Mouse (Mus musculus) layer of hippocampus, postnatal 25 days (tissue): ENCODE results near the gene Resp18. TPM values are rescaled to one million over a fixed set of nuclear protein-coding genes. Genes with fewer than 3 reads are reported as not detected.
A peak's percentile ranks its signal among the peaks of the same experiment; 100 is the strongest.

Experiments
- DNase-seq, 2 experiments: peaks; one replicate each; pipeline ENCODE4 v3.0.0; 2022; ENCODE audit warnings: mixed read lengths in 2 of 2, low spot score in 1 of 2; ENCODE audit errors: extremely low spot score in 1 of 2
- total RNA-seq, 2 experiments: library from RNA; stranded (reverse); gene quantifications; 2 replicates each; pipeline ENCODE4 v1.2.3; 2021

Gene Resp18
- total RNA-seq: 100 to 1,000 TPM in 1 of 2 experiments, 10 to 100 TPM in 1; 63.7 to 105 TPM

GRCm38 (mm10) chr1:75278228-75278627 is at the start of gene Resp18:
TSS of gene Resp18 (minus strand) at chr1:75278415.
- DNase-seq: no peak

GRCm38 (mm10) chr1:75327461-75327860 is 49.2 kb upstream of the Resp18 start:
- DNase-seq: no peak

DNA sequence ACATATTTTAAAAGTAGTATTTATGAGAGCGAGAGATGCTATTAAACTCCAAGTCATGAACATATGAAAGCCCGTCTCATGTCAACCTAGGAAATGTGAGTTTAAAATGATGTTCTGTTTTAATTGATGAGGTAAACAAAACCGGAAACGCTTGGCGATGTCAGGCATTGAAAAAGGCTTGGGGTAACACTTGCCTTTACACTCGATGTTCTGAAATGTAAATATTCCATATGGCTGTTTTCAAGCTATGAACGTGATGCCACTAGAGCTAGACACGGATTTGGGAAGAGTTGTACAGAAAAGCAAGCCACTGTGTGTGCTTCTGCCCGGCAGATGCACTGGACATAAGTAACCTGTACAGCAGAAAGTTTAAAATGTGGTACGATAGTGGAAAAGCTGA is 41.0 kb upstream of the Resp18 start:
- no peak for DNase-seq

GRCm38 (mm10) chr1:75318736-75319135 is 40.5 kb upstream of the Resp18 start:
- DNase-seq: no peak

DNA sequence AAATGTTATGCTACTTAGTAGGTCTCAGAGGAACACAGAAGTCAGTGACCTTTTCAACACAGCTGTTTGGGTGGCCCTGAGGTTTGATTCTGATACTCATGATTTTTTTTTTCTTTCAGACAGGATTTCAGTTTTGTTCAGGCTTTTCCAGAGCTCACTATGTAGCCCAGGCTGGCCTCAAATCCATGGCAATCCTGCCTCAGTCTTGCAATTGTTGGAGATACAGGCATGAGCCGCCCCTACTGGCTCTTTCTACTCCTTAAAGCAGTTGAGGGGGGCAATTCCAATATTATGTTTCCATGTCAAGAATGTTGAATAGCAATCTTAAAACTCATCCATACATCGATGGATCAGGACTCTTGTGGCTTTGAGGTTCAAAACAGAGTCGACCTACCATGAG is 40.1 kb upstream of the Resp18 start:
- DNase-seq: no peak

DNA sequence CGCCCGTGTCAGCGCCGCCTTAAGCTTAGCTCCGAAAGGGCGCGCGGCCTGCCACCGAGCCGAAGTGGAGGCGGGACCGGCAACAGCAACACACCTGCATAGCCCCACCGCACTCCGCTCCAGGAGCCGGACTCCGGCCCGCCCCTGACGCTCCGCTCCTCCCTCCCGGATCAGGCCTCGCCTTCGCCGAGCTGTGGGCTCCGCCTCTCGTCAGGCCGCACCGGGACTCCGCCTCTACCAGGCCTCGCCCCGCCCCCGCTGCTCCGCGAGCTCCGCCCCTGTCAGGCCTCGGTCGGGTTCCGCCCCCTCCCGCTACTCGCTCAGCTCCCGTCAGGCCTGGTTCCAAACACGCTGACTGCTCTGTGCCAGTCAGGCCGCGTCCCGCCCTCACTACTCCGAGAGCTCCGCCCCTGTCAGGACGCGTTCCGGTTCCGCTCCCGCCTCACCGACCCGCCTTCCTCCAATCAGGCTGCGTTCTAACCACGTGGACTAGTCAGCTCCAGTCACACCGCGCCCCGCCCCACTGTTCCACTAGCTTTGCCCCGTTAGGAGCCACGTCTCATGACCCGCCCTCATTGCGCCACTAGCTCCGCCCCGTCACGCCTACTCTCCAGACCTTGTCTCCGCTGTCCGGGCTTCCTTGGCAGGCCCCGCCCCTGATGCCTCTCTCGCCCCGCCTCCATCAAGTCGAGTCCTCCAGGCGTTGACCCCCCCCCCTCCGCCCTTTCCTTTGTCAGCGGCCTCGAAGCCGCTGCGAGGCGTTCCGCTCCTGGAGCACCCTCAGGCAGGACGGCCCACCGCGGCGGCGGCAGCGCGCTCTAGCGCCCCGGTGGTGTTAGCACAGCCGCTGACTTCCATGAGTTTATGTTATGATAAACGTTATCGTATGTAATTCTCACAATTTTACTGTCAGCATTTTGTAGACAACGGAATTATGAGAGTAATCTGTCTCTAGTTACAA is 39.3 kb upstream of the Resp18 start, which contains the start of gene Dnpep:
TSS of gene Dnpep (minus strand) at position 750 of the 961 bp plus-strand sequence.
- peak; percentile 96 to 97 for DNase-seq

DNA sequence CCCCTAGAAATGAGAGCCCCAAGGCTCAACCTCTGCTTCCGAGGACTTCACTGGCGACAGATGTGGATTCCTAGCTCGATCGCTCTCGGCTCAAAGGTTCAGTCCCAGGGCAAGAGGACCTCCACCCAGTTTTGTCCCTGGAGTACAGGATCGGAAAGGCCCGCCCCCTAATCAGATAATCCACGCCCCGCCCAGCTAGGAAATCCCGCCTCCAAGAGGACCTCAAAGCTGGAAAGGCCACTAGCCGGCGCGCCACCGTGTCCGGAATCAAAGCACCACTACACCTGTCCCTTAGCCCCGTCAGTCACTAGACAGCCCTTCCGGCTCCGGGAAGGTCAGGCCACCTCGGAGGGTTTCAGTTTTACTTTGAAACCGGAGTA is 38.6 kb upstream of the Resp18 start:
- DNase-seq: peak; percentile 51 to 58

- no peak for DNase-seq
These were observed 37.5 kb upstream of the Resp18 start for GRCm38 (mm10) chr1:75315456-75316365.

DNA sequence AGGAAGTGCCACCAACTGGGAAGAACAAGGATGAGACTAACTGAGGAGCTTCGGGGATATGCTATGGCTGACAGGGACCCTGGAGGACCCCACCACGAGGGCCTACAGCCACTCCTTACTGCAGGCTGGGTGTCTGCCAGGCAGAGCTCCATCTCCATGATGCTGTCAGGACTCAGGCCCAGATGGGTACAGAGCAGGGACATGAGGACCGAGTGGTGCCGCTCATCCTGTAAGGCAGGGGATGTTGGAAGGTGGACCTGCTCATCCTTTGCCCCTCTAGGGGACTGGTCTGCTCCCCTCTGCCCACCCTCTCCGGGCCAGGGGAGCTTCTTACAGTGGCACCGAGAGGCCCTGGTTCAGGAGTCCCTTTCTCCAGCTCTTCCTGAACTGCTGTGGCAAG is 36.8 kb upstream of the Resp18 start:
- no peak for DNase-seq

DNA sequence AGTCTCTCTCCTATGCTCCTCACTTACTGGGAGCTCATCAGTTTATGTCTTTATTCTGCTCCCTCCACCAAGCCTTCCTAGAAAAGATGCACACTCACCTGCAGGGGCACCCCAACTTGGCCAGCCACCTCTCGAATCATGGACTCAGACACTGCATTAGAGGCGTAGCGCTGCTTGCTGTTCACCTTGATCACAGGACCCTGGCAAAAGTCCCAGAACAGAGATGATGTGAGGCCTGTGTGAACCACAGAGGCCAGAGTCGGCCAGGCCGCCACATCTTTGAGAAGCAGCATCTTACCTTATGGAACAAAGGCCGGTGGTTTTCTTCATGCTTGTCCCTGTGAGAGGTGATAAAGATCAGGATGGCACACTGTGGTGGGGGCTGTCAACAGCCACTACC is 33.5 kb upstream of the Resp18 start:
- DNase-seq: no peak

GRCm38 (mm10) chr1:75304662-75305061 is 26.4 kb upstream of the Resp18 start:
- no peak for DNase-seq

DNA sequence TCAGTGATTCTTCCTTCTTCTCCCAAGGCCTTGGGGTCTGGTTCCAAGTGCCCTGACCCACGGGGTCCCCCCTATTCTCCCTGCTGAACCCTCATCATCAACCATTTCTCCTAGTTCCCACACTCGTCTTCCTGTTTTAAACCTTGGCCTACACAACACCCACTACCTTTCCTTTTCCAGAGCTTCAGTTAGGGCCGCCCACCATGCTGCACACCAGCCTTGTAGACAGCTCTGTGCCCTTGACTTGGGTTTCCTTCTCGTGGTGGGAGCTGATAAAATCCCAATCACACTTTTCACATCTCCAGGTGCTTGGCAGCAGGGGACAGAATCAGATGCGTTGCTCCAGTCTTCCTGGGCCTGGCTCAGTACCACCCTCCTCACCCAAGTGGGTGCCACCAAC is 16.1 kb upstream of the Resp18 start:
- DNase-seq: no peak

GRCm38 (mm10) chr1:75293331-75293701 is 15.1 kb upstream of the Resp18 start:
- no peak for DNase-seq

GRCm38 (mm10) chr1:75292476-75293330 is 14.5 kb upstream of the Resp18 start:
- no peak for DNase-seq

DNA sequence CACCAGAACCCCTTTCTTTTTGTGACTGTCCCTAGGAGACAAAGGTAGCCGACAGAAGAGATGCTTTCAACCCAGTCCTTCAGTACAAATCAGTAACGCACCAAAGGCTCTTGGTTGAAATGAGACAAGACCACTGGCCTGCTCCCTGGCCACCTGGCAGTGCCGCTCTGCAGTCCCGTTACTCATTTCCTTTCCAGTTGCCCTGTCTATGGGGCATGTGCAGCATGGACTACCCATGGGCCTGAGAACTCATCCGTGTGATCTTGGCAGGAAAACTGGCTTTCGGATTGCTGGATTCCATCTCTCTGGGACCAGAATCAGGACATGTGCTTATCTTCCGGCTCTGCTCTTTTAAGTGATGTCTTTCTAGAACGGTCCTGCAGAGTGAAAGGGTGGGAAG is 13.1 kb upstream of the Resp18 start:
- no peak for DNase-seq

GRCm38 (mm10) chr1:75290582-75290981 is 12.4 kb upstream of the Resp18 start:
- peak in 1 of 2 experiments; percentile 66 for DNase-seq

DNA sequence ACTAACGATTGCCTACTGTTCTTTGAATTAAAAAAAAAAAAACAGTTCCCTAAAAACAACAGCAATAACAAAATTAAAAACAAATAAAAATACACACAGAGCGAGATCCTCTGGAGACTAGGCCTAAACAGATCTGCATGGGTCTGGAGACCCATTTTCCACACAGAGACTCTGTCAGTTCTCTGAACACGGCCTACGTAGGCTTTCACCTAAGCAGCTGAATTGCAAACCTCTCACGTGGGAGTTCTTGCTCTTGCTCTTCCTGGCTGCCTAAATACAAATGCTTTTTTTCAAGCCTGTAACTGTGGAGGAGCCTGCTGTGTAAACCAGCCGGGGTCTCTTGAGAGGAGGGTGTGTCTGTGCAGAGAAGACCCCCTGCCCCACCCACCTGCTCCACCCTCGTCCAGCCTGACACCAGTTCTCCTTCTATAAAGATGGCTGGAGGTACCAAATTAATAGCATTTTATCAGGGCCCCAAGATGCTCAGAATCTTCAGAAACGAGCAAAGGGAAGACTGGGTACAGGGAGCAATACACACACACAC is 11.7 kb upstream of the Resp18 start:
- DNase-seq: no peak

DNA sequence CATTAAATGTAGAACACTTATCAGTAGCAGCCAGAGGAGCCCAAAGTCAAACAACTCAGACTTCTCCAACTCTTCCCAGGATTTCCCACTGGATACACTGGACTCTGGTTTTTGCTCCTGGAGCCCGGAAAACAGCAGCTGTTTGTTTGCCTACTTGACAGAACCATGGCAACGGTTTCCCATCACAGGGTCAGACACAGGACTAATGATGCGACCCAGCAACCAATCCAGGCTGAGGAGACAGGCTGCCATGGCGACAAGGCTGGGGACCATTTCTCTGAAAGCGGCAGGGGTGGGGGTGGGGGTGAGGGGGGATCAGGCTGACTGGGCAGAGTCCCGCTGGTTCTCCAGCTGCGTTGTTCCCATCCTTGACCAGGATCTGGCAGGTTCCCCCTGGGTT is 11.2 kb upstream of the Resp18 start:
- DNase-seq: peak in 1 of 2 experiments; percentile 20

GRCm38 (mm10) chr1:75284911-75285310 is 6.7 kb upstream of the Resp18 start:
- no peak for DNase-seq

GRCm38 (mm10) chr1:75283017-75283416 is 4.8 kb upstream of the Resp18 start:
- no peak for DNase-seq
